Mouse (Mus musculus): ENCODE measurements around the gene Ssc5d. TPM values are rescaled to one million over a fixed set of nuclear protein-coding genes. Genes with fewer than 3 reads are reported as not detected.
A peak's percentile ranks its signal among the peaks of the same experiment; 100 is the strongest.

Gene Ssc5d
- polyA plus RNA-seq, 1 experiment = 29.8 TPM

DNA sequence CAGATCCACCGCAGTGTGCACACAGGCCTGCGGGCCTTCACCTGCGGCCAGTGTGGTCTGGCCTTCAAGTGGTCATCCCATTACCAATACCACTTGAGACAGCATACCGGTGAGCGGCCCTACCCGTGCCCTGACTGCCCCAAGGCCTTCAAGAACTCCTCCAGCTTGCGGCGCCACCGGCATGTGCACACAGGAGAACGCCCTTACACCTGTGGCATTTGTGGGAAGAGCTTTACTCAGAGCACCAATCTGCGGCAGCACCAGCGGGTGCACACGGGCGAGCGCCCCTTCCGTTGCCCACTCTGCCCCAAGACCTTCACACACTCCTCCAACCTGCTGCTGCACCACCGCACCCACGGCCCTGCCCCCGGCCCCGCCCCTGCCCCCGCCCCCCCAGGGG lies 6.5 kb upstream of the Ssc5d start:
- Histone ChIP-seq H3K4me1 (ENCODE audit: control insufficient read depth, insufficient read depth, low read length) (peaks cover 15% of the 10 kb centered on the region), H3K27ac (ENCODE audit: insufficient read depth, low read length) (no peak overlapping the region)

DNA sequence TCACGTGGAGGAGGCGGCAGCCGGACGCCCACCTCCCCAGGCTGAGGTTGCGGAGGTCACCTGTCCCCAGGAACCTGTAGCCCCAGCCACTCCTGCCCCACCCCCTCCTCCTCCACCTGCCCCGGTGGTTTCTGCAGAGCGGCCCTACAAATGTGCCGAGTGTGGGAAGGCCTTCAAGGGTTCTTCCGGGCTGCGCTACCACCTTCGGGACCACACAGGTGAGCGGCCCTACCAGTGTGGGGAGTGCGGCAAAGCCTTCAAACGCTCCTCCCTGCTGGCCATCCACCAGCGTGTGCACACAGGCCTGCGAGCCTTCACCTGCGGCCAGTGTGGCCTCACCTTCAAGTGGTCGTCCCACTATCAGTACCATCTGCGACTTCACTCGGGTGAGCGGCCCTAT lies 5.6 kb upstream of the Ssc5d start:
- TF ChIP-seq CTCF (IDR thresholded peaks at IDR 0.05; ENCODE audit: borderline replicate concordance, insufficient read depth, low read length) (no peak), POLR2A (IDR thresholded peaks at IDR 0.05; ENCODE audit: low read depth, low read length) (no peak)
- Histone ChIP-seq H3K4me1 (ENCODE audit: control insufficient read depth, insufficient read depth, low read length) (peaks cover 18% of the 10 kb centered on the region), H3K4me3 (ENCODE audit: insufficient read depth, low read length) (no peak overlapping the region), H3K27ac (ENCODE audit: insufficient read depth, low read length) (no peak overlapping the region)

More for the DNA sequence above, 6.5 kb upstream of the Ssc5d start:
- H3K4me3 ChIP-seq (ENCODE audit: insufficient read depth, low read length) = no peak overlapping the region
- no peak for TF ChIP-seq POLR2A (IDR thresholded peaks at IDR 0.05; ENCODE audit: low read depth, low read length)
- TF ChIP-seq CTCF (IDR thresholded peaks at IDR 0.05; ENCODE audit: borderline replicate concordance, insufficient read depth, low read length) = no peak

- TF ChIP-seq CTCF (IDR thresholded peaks at IDR 0.05; ENCODE audit: borderline replicate concordance, insufficient read depth, low read length) (no peak), POLR2A (IDR thresholded peaks at IDR 0.05; ENCODE audit: low read depth, low read length) (no peak)
- Histone ChIP-seq H3K27ac (ENCODE audit: insufficient read depth, low read length) (no peak overlapping the region), H3K4me3 (ENCODE audit: insufficient read depth, low read length) (no peak overlapping the region), H3K4me1 (ENCODE audit: control insufficient read depth, insufficient read depth, low read length) (peaks cover 22% of the 10 kb centered on the region)
Measured at GRCm38 (mm10) chr7:4920496-4920895, 5.1 kb upstream of the Ssc5d start.

GRCm38 (mm10) chr7:4920976-4921823 lies 4.4 kb upstream of the Ssc5d start:
- H3K4me3 ChIP-seq (ENCODE audit: insufficient read depth, low read length) = no peak overlapping the region
- H3K27ac ChIP-seq (ENCODE audit: insufficient read depth, low read length) = no peak overlapping the region
- peaks cover 24% of the 10 kb centered on the region; the same call in 1 of the 2 replicates for H3K4me1 ChIP-seq (ENCODE audit: control insufficient read depth, insufficient read depth, low read length)
- TF ChIP-seq CTCF (IDR thresholded peaks at IDR 0.05; ENCODE audit: borderline replicate concordance, insufficient read depth, low read length) (no peak), POLR2A (IDR thresholded peaks at IDR 0.05; ENCODE audit: low read depth, low read length) (no peak)

- Histone ChIP-seq H3K4me3 (ENCODE audit: insufficient read depth, low read length) (no peak within 1 kb of the TSS), H3K4me1 (ENCODE audit: control insufficient read depth, insufficient read depth, low read length) (peaks cover 18% of the 10 kb centered on the region; the same call in 1 of the 2 replicates), H3K27ac (ENCODE audit: insufficient read depth, low read length) (peak within 1 kb of the TSS; percentile 34; the same call in 1 of the 2 replicates)
- no peak; the same call in 1 of the 2 replicates for TF ChIP-seq POLR2A (IDR thresholded peaks at IDR 0.05; ENCODE audit: low read depth, low read length)
- no peak for TF ChIP-seq CTCF (IDR thresholded peaks at IDR 0.05; ENCODE audit: borderline replicate concordance, insufficient read depth, low read length)
Measured at GRCm38 (mm10) chr7:4921824-4922482, 3.6 kb upstream of the Ssc5d start, which contains the start of gene Nat14. Gene Nat14, plus strand, starts transcription at chr7:4922028.

DNA sequence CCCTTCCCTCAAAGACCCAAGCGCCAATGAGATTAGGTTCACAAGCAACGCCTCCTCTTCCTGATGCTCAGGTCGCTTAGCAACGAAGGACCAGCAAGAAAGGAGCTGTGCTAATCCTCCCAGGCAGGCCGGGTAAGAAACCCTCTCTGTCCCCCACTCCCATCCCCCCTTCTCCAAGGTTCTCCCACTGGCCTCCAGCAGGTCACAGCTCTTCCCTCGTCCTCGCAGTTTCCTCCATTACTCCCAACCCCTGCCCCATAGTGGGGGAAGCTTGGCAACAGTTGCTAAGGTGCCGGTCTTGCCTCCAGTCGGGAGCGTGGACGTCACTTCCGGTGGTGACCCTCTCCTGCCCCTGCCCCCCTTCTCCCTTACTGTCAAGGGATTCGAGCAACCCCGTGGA lies 3.1 kb upstream of the Ssc5d start:
- no peak overlapping the region for H3K4me3 ChIP-seq (ENCODE audit: insufficient read depth, low read length)
- TF ChIP-seq CTCF (IDR thresholded peaks at IDR 0.05; ENCODE audit: borderline replicate concordance, insufficient read depth, low read length) = no peak
- peak; percentile 42; the same call in 1 of the 2 replicates for TF ChIP-seq POLR2A (IDR thresholded peaks at IDR 0.05; ENCODE audit: low read depth, low read length)
- H3K4me1 ChIP-seq (ENCODE audit: control insufficient read depth, insufficient read depth, low read length) = peaks cover 18% of the 10 kb centered on the region; the same call in 1 of the 2 replicates
- peak overlapping the region; percentile 34; the same call in 1 of the 2 replicates for H3K27ac ChIP-seq (ENCODE audit: insufficient read depth, low read length)

DNA sequence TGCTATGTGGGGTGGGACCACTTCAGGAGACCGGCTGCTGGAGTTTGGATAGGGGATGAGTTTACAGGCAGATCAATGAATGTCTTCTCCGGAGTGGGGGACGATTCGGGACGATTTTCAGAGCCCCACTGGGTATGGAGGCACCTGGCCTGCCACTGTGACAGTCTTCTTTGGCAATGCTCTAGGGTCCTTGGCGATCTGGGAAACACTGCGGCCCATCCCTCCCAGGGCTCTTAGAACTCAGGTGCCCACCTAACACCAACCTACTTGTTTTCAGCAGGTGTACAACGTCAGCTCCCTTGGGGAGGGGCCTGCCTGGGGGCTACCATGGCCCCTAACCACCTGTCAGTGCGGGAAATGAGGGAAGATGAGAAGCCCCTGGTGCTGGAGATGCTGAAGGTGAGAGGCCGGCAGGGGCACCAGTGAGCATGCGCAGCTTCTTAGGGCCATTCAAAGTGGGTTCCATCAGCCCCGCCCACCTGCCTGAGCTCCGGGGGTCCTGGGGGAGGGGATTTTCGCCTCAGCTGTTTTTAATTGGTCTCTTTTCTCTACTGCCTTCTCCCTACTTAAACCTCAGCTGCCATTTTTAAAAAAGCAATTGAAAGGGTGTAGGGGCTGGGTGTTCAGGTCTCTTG lies 2.5 kb upstream of the Ssc5d start:
- peaks cover 18% of the 10 kb centered on the region; the same call in 1 of the 2 replicates for H3K4me1 ChIP-seq (ENCODE audit: control insufficient read depth, insufficient read depth, low read length)
- H3K27ac ChIP-seq (ENCODE audit: insufficient read depth, low read length) = peak overlapping the region; percentile 91
- no peak for TF ChIP-seq POLR2A (IDR thresholded peaks at IDR 0.05; ENCODE audit: low read depth, low read length)
- no peak for TF ChIP-seq CTCF (IDR thresholded peaks at IDR 0.05; ENCODE audit: borderline replicate concordance, insufficient read depth, low read length)
- no peak overlapping the region for H3K4me3 ChIP-seq (ENCODE audit: insufficient read depth, low read length)

- H3K4me1 ChIP-seq (ENCODE audit: control insufficient read depth, insufficient read depth, low read length) = peaks cover 18% of the 10 kb centered on the region; the same call in 1 of the 2 replicates
- H3K27ac ChIP-seq (ENCODE audit: insufficient read depth, low read length) = peak overlapping the region; percentile 91
- 0 out of 2 replicates have a peak overlapping the region, but pooled peaks have one; percentile 1 for H3K4me3 ChIP-seq (ENCODE audit: insufficient read depth, low read length)
- peak; percentile 52; the same call in 1 of the 2 replicates for TF ChIP-seq POLR2A (IDR thresholded peaks at IDR 0.05; ENCODE audit: low read depth, low read length)
- TF ChIP-seq CTCF (IDR thresholded peaks at IDR 0.05; ENCODE audit: borderline replicate concordance, insufficient read depth, low read length) = 0 out of 2 replicates have a peak, but pooled peaks have one; percentile 1
Measured at GRCm38 (mm10) chr7:4923586-4924364, 1.8 kb upstream of the Ssc5d start.

DNA sequence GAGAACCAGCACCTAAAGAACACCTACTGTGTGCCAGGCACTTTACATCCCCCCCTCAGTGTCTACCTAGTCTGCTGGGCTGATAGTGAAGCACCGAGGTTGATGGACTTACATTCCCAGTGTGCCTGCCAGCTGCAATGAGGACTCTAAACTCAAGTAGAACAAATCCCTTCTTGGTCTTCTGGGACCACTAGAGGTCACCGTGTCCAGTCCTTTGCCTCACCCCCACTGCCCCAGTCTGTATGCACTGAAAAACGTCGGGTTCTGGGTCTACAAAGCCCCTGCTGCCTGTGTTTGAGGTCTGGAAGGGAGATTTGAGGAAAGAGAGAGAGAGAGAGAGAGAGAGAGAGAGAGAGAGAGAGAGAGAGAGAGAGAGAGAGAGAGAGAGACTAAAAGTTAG lies 1.1 kb upstream of the Ssc5d start:
- TF ChIP-seq CTCF (IDR thresholded peaks at IDR 0.05; ENCODE audit: borderline replicate concordance, insufficient read depth, low read length) (no peak), POLR2A (IDR thresholded peaks at IDR 0.05; ENCODE audit: low read depth, low read length) (no peak)

More for the DNA sequence above, 1.1 kb upstream of the Ssc5d start:
- Histone ChIP-seq H3K4me3 (ENCODE audit: insufficient read depth, low read length) (no peak overlapping the region), H3K27ac (ENCODE audit: insufficient read depth, low read length) (peak overlapping the region; percentile 91), H3K4me1 (ENCODE audit: control insufficient read depth, insufficient read depth, low read length) (peaks cover 18% of the 10 kb centered on the region; the same call in 1 of the 2 replicates)
